Mouse (Mus musculus) bone marrow macrophage, adult 2 months (primary cell): Measurements from ENCODE around the gene Zfp672.

Experiments used
- CTCF ChIP-seq: IDR thresholded peaks from 2 replicates; pipeline ENCODE4 v1.5.1; 2012; ENCODE audit warnings: low read depth, mild to moderate bottlenecking, low read length, moderate library complexity
- POLR2A ChIP-seq: IDR thresholded peaks from 2 replicates; pipeline ENCODE4 v1.6.1; 2012; ENCODE audit warnings: mild to moderate bottlenecking, low read depth, low read length, borderline replicate concordance

- TF ChIP-seq POLR2A (no peak), CTCF (no peak)
These were observed 49.4 kb upstream of the Zfp672 start for GRCm38 (mm10) chr11:58379516-58379915.
